Mouse (Mus musculus) left cerebral cortex, adult 2 months (tissue): ENCODE results near the gene Rcan3. TPM values are rescaled to one million over a fixed set of nuclear protein-coding genes. Genes with fewer than 3 reads are reported as not detected.

Experiments used
- DNase-seq, 2 experiments: peaks; one replicate each; pipeline ENCODE4 v3.0.0; 2021 to 2022; ENCODE audit warnings: low spot score in 2 of 2, mixed read lengths in 1 of 2; ENCODE audit errors: extremely low spot score in 1 of 2
- H3K27ac ChIP-seq: fragments of 200-600 bp; 2 replicates; pipeline ENCODE4 v1.8.1; 2022
- H3K4me3 ChIP-seq: fragments of 200-600 bp; 2 replicates; pipeline ENCODE4 v1.8.1; 2022
- CTCF ChIP-seq: fragments of 200-600 bp; IDR thresholded peaks from 2 replicates; pipeline ENCODE4 v1.8.1; 2022; ENCODE audit warnings: antibody characterized with exemption, mild to moderate bottlenecking, moderate library complexity
- intact Hi-C: fragments of 180-260 bp; cut with DNase I; formaldehyde crosslinking; loops from one replicate; pipeline ENCODE4 v1.15.1; 2025
- total RNA-seq, 2 experiments: library from RNA; stranded (reverse); gene quantifications; 2 replicates each; pipeline ENCODE4 v1.2.3; 2021

The Rcan3 gene
- total RNA-seq, 2 experiments from 2014 or later, result 24.4 to 30.8 TPM

DNA sequence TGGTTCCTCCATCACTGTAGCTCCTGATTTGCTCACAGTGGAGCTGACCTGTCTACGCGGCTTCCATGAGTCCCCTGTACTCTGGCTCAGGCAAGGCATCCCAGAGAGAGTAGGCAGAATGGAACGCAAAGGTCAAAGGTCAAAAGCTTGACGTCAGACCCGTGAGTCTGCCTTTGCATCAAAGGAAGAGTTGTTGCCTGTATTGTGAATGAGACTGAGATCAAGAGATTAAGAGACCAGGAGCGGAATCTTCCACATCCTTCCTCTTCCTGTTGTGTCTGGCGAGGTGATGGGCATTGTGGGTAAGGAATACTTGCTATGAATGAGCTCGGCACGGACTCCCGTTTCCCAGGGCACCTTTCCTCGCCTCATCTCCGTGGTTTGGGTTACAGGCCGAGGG lies 2.6 kb upstream of the Rcan3 start:
- no peak overlapping the region for H3K4me3 ChIP-seq
- no peak for DNase-seq
- intact Hi-C loops, result no loop called here
- no peak for TF ChIP-seq CTCF
- H3K27ac ChIP-seq, result no peak overlapping the region

- TF ChIP-seq CTCF, result no peak
- intact Hi-C loops, result loop anchor here (2.0 kb wide), 1 partner anchor 60 kb away; the partner anchor contains the start of genes Nipal3 and Stpg1
- H3K4me3 ChIP-seq, result peak overlapping the region; percentile 69
- no peak for DNase-seq
- peak overlapping the region; percentile 80 for H3K27ac ChIP-seq
These were observed 739 bp upstream of the Rcan3 start for GRCm38 (mm10) chr4:135434395-135434789.

GRCm38 (mm10) chr4:135433086-135433442 lies 589 bp downstream of the Rcan3 start:
- TF ChIP-seq CTCF, result no peak
- Histone ChIP-seq H3K27ac (peak overlapping the region; percentile 70), H3K4me3 (peak overlapping the region; percentile 69)
- intact Hi-C loops, result no loop called here
- DNase-seq, result no peak

DNA sequence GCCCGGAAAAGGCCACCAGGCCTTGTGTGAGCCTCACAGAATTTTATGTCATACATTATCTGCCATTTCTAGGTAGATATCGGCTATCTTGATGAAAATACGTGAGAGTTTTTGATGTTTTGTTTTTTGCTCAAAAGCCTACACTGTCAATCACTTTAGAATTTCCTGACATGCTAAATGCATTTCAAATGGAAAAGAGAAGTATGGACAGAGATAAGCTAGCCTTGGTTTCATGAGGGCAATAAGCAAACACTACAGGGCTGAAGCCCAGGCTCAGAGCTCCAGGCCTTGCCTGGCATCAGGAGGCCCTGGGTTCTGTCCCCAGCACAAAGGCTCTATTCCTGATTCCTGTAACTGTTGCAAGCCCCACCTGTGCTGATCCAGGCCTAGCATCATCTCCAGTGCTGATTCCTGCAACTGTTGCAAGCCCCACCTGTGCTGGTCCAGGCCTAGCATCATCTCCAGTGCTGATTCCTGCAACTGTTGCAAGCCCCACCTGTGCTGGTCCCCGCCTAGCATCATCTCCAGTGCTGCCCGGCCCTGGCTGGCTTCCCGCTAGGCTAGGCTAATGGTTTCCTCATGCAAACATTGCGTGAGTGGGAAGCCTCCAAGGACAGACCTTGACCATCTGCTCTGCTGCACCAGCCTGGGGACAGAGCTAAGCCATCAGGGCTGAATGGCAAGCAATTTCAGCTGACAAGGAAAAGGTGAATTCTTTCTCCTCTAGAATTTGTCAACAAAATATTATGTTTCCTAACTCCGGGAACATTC lies 3.5 kb downstream of the Rcan3 start:
- no peak for DNase-seq
- Histone ChIP-seq H3K4me3 (no peak overlapping the region), H3K27ac (no peak overlapping the region)
- no peak for TF ChIP-seq CTCF
- intact Hi-C loops, result no loop called here

GRCm38 (mm10) chr4:135429383-135429782 lies 4.3 kb downstream of the Rcan3 start:
- no peak overlapping the region for H3K4me3 ChIP-seq
- no peak overlapping the region for H3K27ac ChIP-seq
- no peak for TF ChIP-seq CTCF
- intact Hi-C loops, result no loop called here
- no peak for DNase-seq

DNA sequence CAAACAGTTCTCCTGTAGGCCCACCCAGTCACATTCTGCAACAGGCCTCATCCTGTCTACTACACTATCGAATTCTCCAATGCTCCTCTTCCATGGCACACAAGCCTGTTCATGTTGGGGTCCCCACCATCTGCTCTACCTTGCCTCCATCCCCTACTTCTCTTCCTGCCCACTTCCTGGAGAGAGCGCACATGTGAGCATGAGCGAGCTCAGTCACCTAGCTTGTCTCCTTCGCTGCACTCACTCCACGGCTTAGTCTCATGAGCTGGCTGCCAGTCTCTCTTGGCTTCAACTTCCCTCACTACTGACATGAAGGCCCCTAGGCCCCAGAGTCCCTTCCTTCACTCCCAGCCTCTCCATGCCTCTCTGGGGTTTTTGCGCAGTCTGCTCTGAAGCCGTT lies 7.1 kb downstream of the Rcan3 start:
- no peak for TF ChIP-seq CTCF
- intact Hi-C loops, result no loop called here
- Histone ChIP-seq H3K27ac (no peak overlapping the region), H3K4me3 (no peak overlapping the region)
- no peak for DNase-seq

- Histone ChIP-seq H3K4me3 (no peak overlapping the region), H3K27ac (no peak overlapping the region)
- peak; percentile 53 to 70 for DNase-seq
- TF ChIP-seq CTCF, result no peak
- intact Hi-C loops, result no loop called here
These were observed 8.0 kb downstream of the Rcan3 start for GRCm38 (mm10) chr4:135425625-135426024.

DNA sequence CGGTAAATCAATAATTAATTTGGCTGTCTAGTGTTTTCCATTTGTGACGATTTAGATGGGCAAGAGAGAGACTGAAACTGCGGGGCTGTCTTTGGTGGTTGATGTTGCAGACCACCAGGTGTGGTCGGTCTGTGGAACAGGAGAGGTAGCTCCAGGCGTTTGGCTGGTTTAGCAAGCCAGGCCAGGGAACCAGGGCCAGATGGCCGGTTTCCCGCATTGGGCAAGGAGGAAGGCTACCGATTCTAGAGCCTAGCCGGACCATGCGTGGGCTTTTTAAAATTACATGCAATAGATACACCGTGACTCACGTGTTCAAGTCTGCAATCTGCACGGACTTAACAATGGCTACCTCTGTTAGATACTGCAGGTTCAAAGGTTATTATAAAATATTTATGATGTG lies 12.7 kb downstream of the Rcan3 start:
- intact Hi-C loops, result no loop called here
- no peak overlapping the region for H3K27ac ChIP-seq
- no peak overlapping the region for H3K4me3 ChIP-seq
- no peak for DNase-seq
- TF ChIP-seq CTCF, result no peak

GRCm38 (mm10) chr4:135420416-135420815 lies 13.2 kb downstream of the Rcan3 start:
- no peak for TF ChIP-seq CTCF
- no peak overlapping the region for H3K27ac ChIP-seq
- intact Hi-C loops, result no loop called here
- no peak overlapping the region for H3K4me3 ChIP-seq
- no peak for DNase-seq

GRCm38 (mm10) chr4:135419996-135420395 lies 13.7 kb downstream of the Rcan3 start:
- Histone ChIP-seq H3K4me3 (no peak overlapping the region), H3K27ac (no peak overlapping the region)
- intact Hi-C loops, result no loop called here
- no peak for TF ChIP-seq CTCF
- no peak for DNase-seq

DNA sequence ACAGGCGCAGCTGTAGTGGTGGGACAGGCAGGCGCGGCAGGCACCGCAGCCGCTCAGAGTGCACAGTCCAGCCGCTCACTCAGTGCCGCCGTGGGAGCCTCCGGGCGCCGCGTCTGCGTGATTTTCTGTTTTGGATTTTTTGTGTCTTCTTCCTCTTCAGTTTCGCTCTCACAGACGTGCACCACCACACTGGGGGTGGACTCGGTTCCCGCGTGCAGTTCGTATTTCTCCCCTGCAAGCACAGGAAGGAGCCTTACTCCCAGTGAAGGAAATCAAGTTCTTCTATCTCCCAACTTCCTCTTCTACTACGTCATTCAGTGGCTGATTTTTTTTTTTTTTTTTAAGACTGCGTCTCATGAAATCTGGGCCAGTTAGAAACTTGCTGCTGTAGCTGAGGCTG lies 17.3 kb downstream of the Rcan3 start:
- Histone ChIP-seq H3K27ac (no peak overlapping the region), H3K4me3 (no peak overlapping the region)
- intact Hi-C loops, result no loop called here
- no peak for DNase-seq
- TF ChIP-seq CTCF, result no peak

GRCm38 (mm10) chr4:135413491-135413890 lies 20.2 kb downstream of the Rcan3 start:
- Histone ChIP-seq H3K4me3 (no peak overlapping the region), H3K27ac (no peak overlapping the region)
- no peak for DNase-seq
- no peak for TF ChIP-seq CTCF
- intact Hi-C loops, result no loop called here

DNA sequence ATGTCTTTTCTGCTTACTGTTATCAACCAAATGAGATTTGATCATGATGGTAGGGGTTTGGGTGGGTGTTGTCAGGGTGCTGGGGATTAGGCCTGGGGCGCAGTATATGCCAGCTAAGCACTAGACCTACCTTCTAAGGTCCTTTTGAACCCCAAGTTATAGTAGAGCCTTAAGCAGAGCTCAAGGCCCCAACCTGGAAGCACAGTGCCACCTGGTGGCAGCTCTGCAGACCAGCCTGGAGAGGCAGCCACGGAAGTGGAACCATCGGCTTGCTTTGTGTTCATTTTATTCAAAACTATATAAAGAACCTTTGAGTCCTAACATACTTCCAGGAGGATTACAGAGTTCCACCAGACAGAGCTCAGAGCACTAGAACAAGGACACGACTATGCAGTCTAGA lies 22.0 kb downstream of the Rcan3 start:
- no peak overlapping the region for H3K4me3 ChIP-seq
- intact Hi-C loops, result loop anchor here (1.0 to 2.0 kb wide), 2 partner anchors 29 to 53 kb away; no protein-coding TSS in a partner anchor
- peak; percentile 53 to 57 for DNase-seq
- no peak overlapping the region for H3K27ac ChIP-seq
- TF ChIP-seq CTCF, result peak; percentile 91
